Mouse (Mus musculus): ENCODE measurements around the gene Bmp2k.

DNA sequence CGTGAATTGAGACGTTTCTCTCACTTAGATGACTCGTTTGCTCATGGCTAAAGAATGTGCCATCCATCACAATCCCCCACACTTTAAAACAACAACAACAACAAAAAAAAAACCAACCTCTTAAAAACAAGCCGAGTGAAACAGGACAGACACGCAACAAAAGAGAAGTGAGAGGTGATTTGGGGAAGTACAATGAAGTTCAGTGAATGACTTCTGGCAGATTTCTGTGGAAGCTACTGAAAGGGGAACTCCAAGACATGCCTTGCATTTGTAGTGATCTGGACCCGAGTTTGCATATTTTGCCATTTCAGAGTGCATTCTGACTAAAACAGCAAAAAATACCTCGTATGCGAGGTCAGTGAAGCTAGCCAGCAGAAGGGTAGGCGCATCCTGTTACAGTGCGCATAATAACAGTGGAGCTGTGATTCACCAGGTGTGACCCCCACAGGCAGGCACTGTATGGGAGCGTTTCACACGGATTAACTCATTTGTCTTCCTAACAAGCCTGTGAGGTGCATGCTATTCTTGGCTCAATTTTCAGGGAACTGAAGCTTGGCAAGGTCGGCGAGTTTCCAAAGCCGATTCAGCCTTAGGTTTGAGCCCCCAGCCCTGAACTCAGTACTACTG lies 17.4 kb upstream of the Bmp2k start:
- no peak for TF ChIP-seq CTCF (IDR thresholded peaks at IDR 0.05; ENCODE audit: control insufficient read depth, insufficient read depth, insufficient read length)
- TF ChIP-seq MYOG (IDR thresholded peaks at IDR 0.05; ENCODE audit: control insufficient read depth, extremely low read depth, insufficient read length), result no peak
- no peak for TF ChIP-seq MYOD1 (IDR thresholded peaks at IDR 0.05; ENCODE audit: control insufficient read depth, insufficient read length, low read depth)

Measured in C2C12 (cell line).